ENCODE assay signal across 7 mouse cellular contexts in genomic region chr7:99380491-99381213, GRCm38 (mm10). TPM values are rescaled to one million over a fixed set of nuclear protein-coding genes. Genes with fewer than 3 reads are reported as not detected.
DNase-seq lines count a peak whose midpoint lies in the region; ATAC-seq and TF ChIP-seq lines count a peak whose summit lies in the region.

No protein-coding gene starts in this region.

- H3K27ac ChIP-seq in spleen, adult 2 months (ENCODE audit: insufficient read depth, low read length) = peak overlapping the region; percentile 63
- peak overlapping the region; percentile 96 for H3K27ac ChIP-seq in forebrain, embryonic 15.5 days (replicated peaks)
- peak overlapping the region; percentile 98 for H3K27ac ChIP-seq in midbrain, embryonic 13.5 days

- TF ChIP-seq POLR2A in spleen, adult 2 months (IDR thresholded peaks at IDR 0.05; ENCODE audit: low read depth, low read length) = no peak

- no peak for TF ChIP-seq CTCF in spleen, adult 2 months (IDR thresholded peaks at IDR 0.05; ENCODE audit: extremely low read depth, insufficient read depth, insufficient read length, insufficient replicate concordance)

- H3K27me3 ChIP-seq in spleen, adult 2 months (ENCODE audit: control insufficient read depth, insufficient read depth, low read length) = 0 out of 2 replicates have a peak, but pooled peaks cover 6% of the 10 kb centered on the region
- H3K27me3 ChIP-seq in forebrain, embryonic 15.5 days = no peaks in the 10 kb centered on the region
- H3K27me3 ChIP-seq in midbrain, embryonic 13.5 days = no peaks in the 10 kb centered on the region

- H3K4me1 ChIP-seq in spleen, adult 2 months (ENCODE audit: control insufficient read depth, insufficient read depth, insufficient read length) = no peaks in the 10 kb centered on the region
- H3K4me1 ChIP-seq in forebrain, embryonic 15.5 days = peaks cover 40% of the 10 kb centered on the region
- peaks cover 48% of the 10 kb centered on the region for H3K4me1 ChIP-seq in midbrain, embryonic 13.5 days (replicated peaks)

- peak; percentile 77 for ATAC-seq in forebrain, embryonic 15.5 days (replicated peaks)
- peak; percentile 16 for ATAC-seq in midbrain, embryonic 13.5 days

- H3K36me3 ChIP-seq in spleen, adult 2 months (ENCODE audit: control insufficient read depth, insufficient read depth, low read length) = no peaks in the 10 kb centered on the region
- no peaks in the 10 kb centered on the region for H3K36me3 ChIP-seq in forebrain, embryonic 15.5 days
- no peaks in the 10 kb centered on the region for H3K36me3 ChIP-seq in midbrain, embryonic 13.5 days

- peak in 1 of 2 experiments; percentile 10 for DNase-seq in spleen, adult 2 months (ENCODE audit: low read depth in 1 of 2, low spot score in 2 of 2)
- no peak for DNase-seq in spleen, adult 12 weeks (ENCODE audit: low spot score)
- peak; percentile 12 for DNase-seq in c-Kit-positive CD71-positive TER-119-positive erythroid progenitor cells, embryonic 14.5 days (ENCODE audit: low spot score)
- peak; percentile 57 to 61 for DNase-seq in layer of hippocampus, postnatal 10 days (ENCODE audit: low spot score in 2 of 2)
- DNase-seq in thymus, postnatal 14 days = peak; percentile 47

- peak overlapping the region; percentile 69 for H3K4me3 ChIP-seq in spleen, adult 2 months (ENCODE audit: extremely low read depth, insufficient read depth, insufficient read length)
- peak overlapping the region; percentile 64 for H3K4me3 ChIP-seq in forebrain, embryonic 15.5 days
- H3K4me3 ChIP-seq in midbrain, embryonic 13.5 days (replicated peaks) = peak overlapping the region; percentile 69

- 2% methylated on average over 24 of the region's 24 CpGs for WGBS in spleen, adult 2 months
- WGBS in forebrain, embryonic 15.5 days = under 1% methylated on average over 24 of the region's 24 CpGs
- 1% methylated on average over 24 of the region's 24 CpGs for WGBS in midbrain, embryonic 13.5 days

- H3K4me2 ChIP-seq in forebrain, embryonic 15.5 days (replicated peaks) = peak overlapping the region; percentile 82
- H3K4me2 ChIP-seq in midbrain, embryonic 13.5 days (replicated peaks) = peak overlapping the region; percentile 80

- peak overlapping the region; percentile 83 for H3K9ac ChIP-seq in forebrain, embryonic 15.5 days (replicated peaks)
- H3K9ac ChIP-seq in midbrain, embryonic 13.5 days (replicated peaks) = peak overlapping the region; percentile 88

- H3K9me3 ChIP-seq in forebrain, embryonic 15.5 days = no peaks in the 10 kb centered on the region
- no peaks in the 10 kb centered on the region for H3K9me3 ChIP-seq in midbrain, embryonic 13.5 days

RNA-seq across cellular contexts. Expression of gene Gdpd5, which starts 0.6 kb away (rescaled TPM):
- polyA plus RNA-seq in spleen, adult 2 months (2012; rRNA removed) = 12.0 and 14.8 TPM in 2 replicates
- polyA plus RNA-seq in forebrain, embryonic 15.5 days (2015; fragmentation: Nextera tagmentation; extraction: Ambion mirVana) = 40.0 and 41.8 TPM in 2 replicates
- 10 to 100 TPM; 31.4 to 37.4 TPM for total RNA-seq in layer of hippocampus, postnatal 10 days (2021)
- 42.5 and 46.4 TPM in 2 replicates for polyA plus RNA-seq in midbrain, embryonic 13.5 days (2015; fragmentation: Nextera tagmentation; extraction: Ambion mirVana)

RNA-seq across cellular contexts. Expression of gene Serpinh1, which starts 27.6 kb away (rescaled TPM):
- polyA plus RNA-seq in spleen, adult 2 months (2012; rRNA removed) = 69.3 and 84.2 TPM in 2 replicates
- 210 and 215 TPM in 2 replicates for polyA plus RNA-seq in forebrain, embryonic 15.5 days (2015; fragmentation: Nextera tagmentation; extraction: Ambion mirVana)
- 10 to 100 TPM; 58.2 to 62.0 TPM for total RNA-seq in layer of hippocampus, postnatal 10 days (2021)
- polyA plus RNA-seq in midbrain, embryonic 13.5 days (2015; fragmentation: Nextera tagmentation; extraction: Ambion mirVana) = 244 and 284 TPM in 2 replicates
